Mouse (Mus musculus): ENCODE results near the gene Cdipt. TPM values are rescaled to one million over a fixed set of nuclear protein-coding genes. Genes with fewer than 3 reads are reported as not detected.
A peak's percentile ranks its signal among the peaks of the same experiment; 100 is the strongest.

The Cdipt gene
- polyA plus RNA-seq, 1 experiment from 2014 or later = 63.0 TPM

GRCm38 (mm10) chr7:126949403-126949792 lies 26.3 kb upstream of the Cdipt start, which contains the start of gene Asphd1:
Gene Asphd1 (minus strand): TSS chr7:126949582.
- Histone ChIP-seq H3K27ac (ENCODE audit: low read depth, low read length) (no peak within 1 kb of the TSS), H3K4me3 (ENCODE audit: low read depth, low read length) (peak within 1 kb of the TSS; percentile 51), H3K36me3 (ENCODE audit: control insufficient read depth, insufficient read depth, low read length) (no peaks in the 10 kb centered on the region), H3K9ac (ENCODE audit: low read depth, low read length) (no peak within 1 kb of the TSS), H3K9me3 (replicated peaks; ENCODE audit: control insufficient read depth, low read length) (no peaks in the 10 kb centered on the region), H3K4me1 (ENCODE audit: control insufficient read depth, insufficient read depth, low read length) (peaks cover 13% of the 10 kb centered on the region), H3K4me2 (peak within 1 kb of the TSS; percentile 99), H3K27me3 (ENCODE audit: control insufficient read depth, insufficient read depth, low read length) (peaks cover 49% of the 10 kb centered on the region)
- WGBS (ENCODE audit: insufficient replicate concordance) = 1% methylated on average over 21 of the region's 21 CpGs
- ATAC-seq (replicated peaks; ENCODE audit: insufficient number of reproducible peaks, low FRiP score, low TSS enrichment) = peak; percentile 44

- under 1% methylated on average over 42 of the region's 42 CpGs for WGBS (ENCODE audit: insufficient replicate concordance)
- Histone ChIP-seq H3K9ac (ENCODE audit: low read depth, low read length) (no peak within 1 kb of the TSS), H3K9me3 (replicated peaks; ENCODE audit: control insufficient read depth, low read length) (no peaks in the 10 kb centered on the region), H3K4me2 (peak within 1 kb of the TSS; percentile 99), H3K36me3 (ENCODE audit: control insufficient read depth, insufficient read depth, low read length) (no peaks in the 10 kb centered on the region), H3K4me1 (ENCODE audit: control insufficient read depth, insufficient read depth, low read length) (peaks cover 13% of the 10 kb centered on the region), H3K27ac (ENCODE audit: low read depth, low read length) (no peak within 1 kb of the TSS), H3K4me3 (ENCODE audit: low read depth, low read length) (peak within 1 kb of the TSS; percentile 51), H3K27me3 (ENCODE audit: control insufficient read depth, insufficient read depth, low read length) (peaks cover 49% of the 10 kb centered on the region)
- peak; percentile 75 for ATAC-seq (replicated peaks; ENCODE audit: insufficient number of reproducible peaks, low FRiP score, low TSS enrichment)
Observed at GRCm38 (mm10) chr7:126949793-126950646, 25.7 kb upstream of the Cdipt start, which contains the start of gene Sez6l2. Gene Sez6l2 (plus strand): TSS chr7:126950563.

- Histone ChIP-seq H3K27me3 (ENCODE audit: control insufficient read depth, insufficient read depth, low read length) (peaks cover 49% of the 10 kb centered on the region), H3K9me3 (replicated peaks; ENCODE audit: control insufficient read depth, low read length) (no peaks in the 10 kb centered on the region), H3K9ac (ENCODE audit: low read depth, low read length) (no peak overlapping the region), H3K36me3 (ENCODE audit: control insufficient read depth, insufficient read depth, low read length) (no peaks in the 10 kb centered on the region), H3K4me1 (ENCODE audit: control insufficient read depth, insufficient read depth, low read length) (peaks cover 13% of the 10 kb centered on the region), H3K4me3 (ENCODE audit: low read depth, low read length) (peak overlapping the region; percentile 8; the same call in 1 of the 2 replicates), H3K27ac (ENCODE audit: low read depth, low read length) (no peak overlapping the region), H3K4me2 (peak overlapping the region; percentile 99; the same call in 1 of the 2 replicates)
- no peak for ATAC-seq (replicated peaks; ENCODE audit: insufficient number of reproducible peaks, low FRiP score, low TSS enrichment)
- WGBS (ENCODE audit: insufficient replicate concordance) = 5% methylated on average over 26 of the region's 26 CpGs
Observed at GRCm38 (mm10) chr7:126950647-126951615, 24.8 kb upstream of the Cdipt start.

DNA sequence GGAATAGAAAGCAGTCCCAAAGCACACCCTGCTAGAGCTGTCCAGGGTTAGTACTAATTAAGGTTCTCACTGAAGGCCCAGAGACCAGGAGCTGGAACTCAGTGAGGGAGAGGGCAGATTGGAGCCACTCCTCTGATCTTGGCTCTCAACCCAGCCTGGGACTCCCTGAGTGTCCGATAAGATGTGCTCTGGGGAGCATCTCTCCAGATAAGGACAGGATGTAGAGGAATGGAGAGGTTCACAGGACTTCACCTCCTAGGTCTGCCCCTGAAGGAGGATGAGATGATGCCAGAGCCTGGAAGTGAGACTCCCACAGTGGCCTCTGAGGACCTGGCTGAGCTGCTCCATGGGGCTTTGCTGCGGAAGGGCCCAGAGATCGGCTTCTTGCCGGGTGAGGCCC lies 24.0 kb upstream of the Cdipt start:
- peaks cover 13% of the 10 kb centered on the region for H3K4me1 ChIP-seq (ENCODE audit: control insufficient read depth, insufficient read depth, low read length)
- H3K36me3 ChIP-seq (ENCODE audit: control insufficient read depth, insufficient read depth, low read length) = no peaks in the 10 kb centered on the region
- no peak overlapping the region for H3K27ac ChIP-seq (ENCODE audit: low read depth, low read length)
- peaks cover 49% of the 10 kb centered on the region for H3K27me3 ChIP-seq (ENCODE audit: control insufficient read depth, insufficient read depth, low read length)
- WGBS (ENCODE audit: insufficient replicate concordance) = 10% methylated on average over 4 of the region's 4 CpGs
- H3K4me2 ChIP-seq = no peak overlapping the region
- no peak overlapping the region for H3K9ac ChIP-seq (ENCODE audit: low read depth, low read length)
- ATAC-seq (replicated peaks; ENCODE audit: insufficient number of reproducible peaks, low FRiP score, low TSS enrichment) = no peak
- no peak overlapping the region for H3K4me3 ChIP-seq (ENCODE audit: low read depth, low read length)
- no peaks in the 10 kb centered on the region for H3K9me3 ChIP-seq (replicated peaks; ENCODE audit: control insufficient read depth, low read length)

DNA sequence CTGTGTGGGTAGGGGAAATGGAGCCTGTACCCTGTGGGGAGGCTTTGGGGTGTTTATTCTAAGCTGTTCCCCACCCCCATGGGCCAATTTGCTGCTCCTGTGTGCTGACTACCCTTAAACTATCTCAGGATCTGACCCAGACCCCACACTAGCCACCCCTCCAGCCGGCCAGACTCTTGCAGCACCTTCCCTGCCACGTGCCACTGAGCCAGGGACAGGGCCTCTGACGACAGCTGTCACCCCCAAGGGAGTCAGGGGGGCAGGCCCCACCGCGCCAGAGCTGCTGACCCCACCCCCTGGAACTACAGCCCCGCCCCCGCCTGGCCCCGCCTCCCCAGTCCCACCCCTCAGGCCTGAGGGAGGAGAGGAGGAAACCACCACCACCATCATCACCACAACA lies 23.1 kb upstream of the Cdipt start:
- Histone ChIP-seq H3K4me2 (no peak overlapping the region), H3K27ac (ENCODE audit: low read depth, low read length) (no peak overlapping the region), H3K27me3 (ENCODE audit: control insufficient read depth, insufficient read depth, low read length) (peaks cover 49% of the 10 kb centered on the region), H3K9ac (ENCODE audit: low read depth, low read length) (no peak overlapping the region), H3K9me3 (replicated peaks; ENCODE audit: control insufficient read depth, low read length) (no peaks in the 10 kb centered on the region), H3K4me3 (ENCODE audit: low read depth, low read length) (no peak overlapping the region), H3K4me1 (ENCODE audit: control insufficient read depth, insufficient read depth, low read length) (peaks cover 13% of the 10 kb centered on the region), H3K36me3 (ENCODE audit: control insufficient read depth, insufficient read depth, low read length) (no peaks in the 10 kb centered on the region)
- 0% methylated on average over 8 of the region's 8 CpGs for WGBS (ENCODE audit: insufficient replicate concordance)
- ATAC-seq (replicated peaks; ENCODE audit: insufficient number of reproducible peaks, low FRiP score, low TSS enrichment) = no peak

DNA sequence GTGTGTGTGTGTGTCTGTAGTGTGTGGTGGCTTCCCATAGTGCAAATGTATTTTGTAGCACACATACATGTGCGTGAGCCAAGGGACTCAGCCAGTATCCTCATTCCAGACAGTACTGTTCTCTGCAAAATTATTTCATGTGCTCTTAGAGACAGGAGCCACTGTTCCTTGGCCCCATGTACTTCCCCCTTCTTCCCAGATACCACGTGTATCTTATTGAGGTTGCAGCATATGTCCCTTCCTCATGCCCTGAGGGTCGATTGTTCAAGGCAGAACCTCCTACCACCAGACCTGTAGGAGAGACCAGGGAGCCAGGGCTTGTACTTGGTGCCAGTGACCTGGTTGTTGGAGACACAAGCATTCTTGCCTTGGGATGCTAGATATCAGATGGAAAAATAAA lies 20.6 kb upstream of the Cdipt start:
- ATAC-seq (replicated peaks; ENCODE audit: insufficient number of reproducible peaks, low FRiP score, low TSS enrichment) = no peak
- 59% methylated on average over 3 of the region's 3 CpGs for WGBS (ENCODE audit: insufficient replicate concordance)
- peaks cover 34% of the 10 kb centered on the region for H3K27me3 ChIP-seq (ENCODE audit: control insufficient read depth, insufficient read depth, low read length)
- H3K27ac ChIP-seq (ENCODE audit: low read depth, low read length) = no peak overlapping the region
- no peak overlapping the region for H3K9ac ChIP-seq (ENCODE audit: low read depth, low read length)
- no peak overlapping the region for H3K4me3 ChIP-seq (ENCODE audit: low read depth, low read length)
- peaks cover 6% of the 10 kb centered on the region; the same call in 1 of the 2 replicates for H3K4me1 ChIP-seq (ENCODE audit: control insufficient read depth, insufficient read depth, low read length)
- H3K4me2 ChIP-seq = no peak overlapping the region
- H3K36me3 ChIP-seq (ENCODE audit: control insufficient read depth, insufficient read depth, low read length) = no peaks in the 10 kb centered on the region
- no peaks in the 10 kb centered on the region for H3K9me3 ChIP-seq (replicated peaks; ENCODE audit: control insufficient read depth, low read length)

GRCm38 (mm10) chr7:126959780-126960179 lies 15.9 kb upstream of the Cdipt start:
- H3K4me3 ChIP-seq (ENCODE audit: low read depth, low read length) = no peak overlapping the region
- H3K27me3 ChIP-seq (ENCODE audit: control insufficient read depth, insufficient read depth, low read length) = peaks cover 24% of the 10 kb centered on the region
- H3K36me3 ChIP-seq (ENCODE audit: control insufficient read depth, insufficient read depth, low read length) = no peaks in the 10 kb centered on the region
- no peaks in the 10 kb centered on the region for H3K4me1 ChIP-seq (ENCODE audit: control insufficient read depth, insufficient read depth, low read length)
- H3K9me3 ChIP-seq (replicated peaks; ENCODE audit: control insufficient read depth, low read length) = no peaks in the 10 kb centered on the region
- H3K4me2 ChIP-seq = no peak overlapping the region
- no peak for ATAC-seq (replicated peaks; ENCODE audit: insufficient number of reproducible peaks, low FRiP score, low TSS enrichment)
- H3K27ac ChIP-seq (ENCODE audit: low read depth, low read length) = no peak overlapping the region
- no peak overlapping the region for H3K9ac ChIP-seq (ENCODE audit: low read depth, low read length)
- 67% methylated on average over 9 of the region's 9 CpGs for WGBS (ENCODE audit: insufficient replicate concordance)

DNA sequence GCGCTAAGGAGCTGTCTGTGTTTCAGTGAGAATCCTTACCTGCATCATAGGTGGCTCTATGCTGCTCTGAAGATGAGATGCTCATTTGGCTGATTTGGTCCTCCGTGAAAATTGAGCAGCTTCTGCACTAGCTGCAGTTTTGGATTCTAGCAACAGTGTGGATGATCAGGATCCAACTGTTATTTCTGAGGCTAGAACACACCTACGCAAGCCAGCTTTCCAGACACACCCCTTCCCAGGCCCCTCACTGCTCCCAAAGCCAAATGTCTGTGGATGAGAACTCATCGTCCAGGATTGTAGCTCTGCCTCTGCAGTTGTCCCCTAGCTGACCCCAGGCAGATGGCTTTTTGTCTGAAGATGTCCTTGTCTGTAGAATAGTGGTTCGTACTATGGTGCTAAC lies 14.6 kb upstream of the Cdipt start:
- no peak overlapping the region for H3K27ac ChIP-seq (ENCODE audit: low read depth, low read length)
- H3K27me3 ChIP-seq (ENCODE audit: control insufficient read depth, insufficient read depth, low read length) = peaks cover 24% of the 10 kb centered on the region
- no peak overlapping the region for H3K4me2 ChIP-seq
- H3K9me3 ChIP-seq (replicated peaks; ENCODE audit: control insufficient read depth, low read length) = no peaks in the 10 kb centered on the region
- no peak overlapping the region for H3K4me3 ChIP-seq (ENCODE audit: low read depth, low read length)
- WGBS (ENCODE audit: insufficient replicate concordance) = 79% methylated on average over 5 of the region's 5 CpGs
- H3K36me3 ChIP-seq (ENCODE audit: control insufficient read depth, insufficient read depth, low read length) = no peaks in the 10 kb centered on the region
- H3K9ac ChIP-seq (ENCODE audit: low read depth, low read length) = no peak overlapping the region
- ATAC-seq (replicated peaks; ENCODE audit: insufficient number of reproducible peaks, low FRiP score, low TSS enrichment) = no peak
- H3K4me1 ChIP-seq (ENCODE audit: control insufficient read depth, insufficient read depth, low read length) = no peaks in the 10 kb centered on the region

All from heart, embryonic 11.5 days (tissue).